Mouse (Mus musculus) ES-Bruce4 (cell line): ENCODE results near the gene Gm3045. TPM values are rescaled to one million over a fixed set of nuclear protein-coding genes. Genes with fewer than 3 reads are reported as not detected.

Experiments
- H3K27ac ChIP-seq: 2 replicates; pipeline ENCODE4 v1.5.1; 2012; ENCODE audit warnings: low read length, inconsistent platforms; ENCODE audit not compliant: insufficient read depth
- H3K27me3 ChIP-seq: 2 replicates; pipeline ENCODE4 v1.6.1; 2012; ENCODE audit warnings: mild to moderate bottlenecking, low read length, inconsistent platforms; ENCODE audit not compliant: control insufficient read depth, poor library complexity, insufficient read depth, severe bottlenecking
- H3K36me3 ChIP-seq: 2 replicates; pipeline ENCODE4 v1.6.1; 2012; ENCODE audit warnings: inconsistent platforms, mild to moderate bottlenecking, low read length, moderate library complexity; ENCODE audit not compliant: control insufficient read depth, poor library complexity, insufficient read depth, severe bottlenecking
- H3K4me1 ChIP-seq: one replicate; pipeline ENCODE4 v1.8.1; 2011; ENCODE audit warnings: low read length; ENCODE audit not compliant: control insufficient read depth, insufficient read depth
- H3K4me3 ChIP-seq: 2 replicates; pipeline ENCODE4 v1.5.1; 2011; ENCODE audit warnings: low read depth, mild to moderate bottlenecking, low read length
- H3K9ac ChIP-seq: 2 replicates; pipeline ENCODE4 v1.6.1; 2012; ENCODE audit warnings: low read depth, mild to moderate bottlenecking, inconsistent platforms; ENCODE audit not compliant: poor library complexity, severe bottlenecking
- H3K9me3 ChIP-seq: replicated peaks from 2 replicates; pipeline ENCODE4 v1.6.1; 2012; ENCODE audit warnings: mild to moderate bottlenecking, low read length, inconsistent platforms; ENCODE audit not compliant: control insufficient read depth, poor library complexity, insufficient read depth, severe bottlenecking
- CTCF ChIP-seq: IDR thresholded peaks from one replicate; pipeline ENCODE4 v1.8.1; 2011; ENCODE audit warnings: low read depth, low read length
- EP300 ChIP-seq: IDR thresholded peaks from 2 replicates; pipeline ENCODE4 v1.6.1; 2011; ENCODE audit warnings: low read depth, low read length; ENCODE audit not compliant: insufficient read depth
- POLR2A ChIP-seq: IDR thresholded peaks from one replicate; pipeline ENCODE4 v1.8.1; 2011; ENCODE audit warnings: low read length; ENCODE audit not compliant: insufficient read depth
- polyA plus RNA-seq: library from polyadenylated mRNA; stranded (reverse); fragments of >200 nt; gene quantifications from 2 replicates; pipeline ENCODE4 v1.2.4, GENCODE M21; 2011; ENCODE audit warnings: low read depth; ENCODE audit not compliant: missing spikeins, insufficient read depth, insufficient read length

The Gm3045 gene
- polyA plus RNA-seq, 1 experiment = not detected

GRCm38 (mm10) chr13:56449239-56450030, 23.0 kb downstream of the Gm3045 start:
- Histone ChIP-seq H3K27me3 (no peaks in the 10 kb centered on the region), H3K4me3 (no peak overlapping the region), H3K36me3 (no peaks in the 10 kb centered on the region), H3K9me3 (no peaks in the 10 kb centered on the region), H3K9ac (no peak overlapping the region), H3K4me1 (no peaks in the 10 kb centered on the region), H3K27ac (no peak overlapping the region)
- TF ChIP-seq CTCF (no peak), EP300 (no peak), POLR2A (no peak)

GRCm38 (mm10) chr13:56450035-56450434, 23.6 kb downstream of the Gm3045 start:
- Histone ChIP-seq H3K9ac (no peak overlapping the region), H3K4me1 (no peaks in the 10 kb centered on the region), H3K9me3 (no peaks in the 10 kb centered on the region), H3K36me3 (no peaks in the 10 kb centered on the region), H3K27me3 (no peaks in the 10 kb centered on the region), H3K27ac (no peak overlapping the region), H3K4me3 (no peak overlapping the region)
- no peak for TF ChIP-seq CTCF
- no peak for TF ChIP-seq POLR2A
- TF ChIP-seq EP300 = no peak

GRCm38 (mm10) chr13:56458001-56458400, 31.6 kb downstream of the Gm3045 start:
- no peaks in the 10 kb centered on the region for H3K9me3 ChIP-seq
- no peak overlapping the region for H3K4me3 ChIP-seq
- TF ChIP-seq EP300 (no peak), CTCF (no peak), POLR2A (no peak)
- H3K27ac ChIP-seq = no peak overlapping the region
- no peaks in the 10 kb centered on the region for H3K27me3 ChIP-seq
- no peaks in the 10 kb centered on the region for H3K36me3 ChIP-seq
- no peaks in the 10 kb centered on the region for H3K4me1 ChIP-seq
- no peak overlapping the region for H3K9ac ChIP-seq

DNA sequence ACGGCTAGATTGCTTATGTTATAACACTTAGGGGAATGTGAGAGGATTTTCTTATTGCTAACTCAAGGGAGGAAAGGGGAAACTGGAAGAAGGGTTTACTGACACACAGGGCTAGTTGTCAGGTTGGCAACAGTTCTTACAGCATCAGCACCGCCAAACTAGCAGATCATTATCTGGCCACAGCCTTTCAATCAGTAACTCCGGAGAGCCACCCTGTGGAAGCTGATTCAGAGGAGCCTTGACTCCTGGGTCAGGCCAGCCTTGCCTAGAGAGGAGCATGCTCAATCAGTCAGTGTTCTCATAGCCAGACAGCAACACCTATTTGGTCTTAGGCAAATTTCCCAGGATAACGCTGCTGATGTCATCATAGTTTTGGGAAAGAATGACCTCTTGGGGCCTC, 35.1 kb downstream of the Gm3045 start:
- Histone ChIP-seq H3K9me3 (no peaks in the 10 kb centered on the region), H3K4me1 (no peaks in the 10 kb centered on the region), H3K36me3 (no peaks in the 10 kb centered on the region), H3K27me3 (no peaks in the 10 kb centered on the region), H3K27ac (no peak overlapping the region), H3K4me3 (no peak overlapping the region), H3K9ac (no peak overlapping the region)
- no peak for TF ChIP-seq EP300
- TF ChIP-seq CTCF = no peak
- no peak for TF ChIP-seq POLR2A

DNA sequence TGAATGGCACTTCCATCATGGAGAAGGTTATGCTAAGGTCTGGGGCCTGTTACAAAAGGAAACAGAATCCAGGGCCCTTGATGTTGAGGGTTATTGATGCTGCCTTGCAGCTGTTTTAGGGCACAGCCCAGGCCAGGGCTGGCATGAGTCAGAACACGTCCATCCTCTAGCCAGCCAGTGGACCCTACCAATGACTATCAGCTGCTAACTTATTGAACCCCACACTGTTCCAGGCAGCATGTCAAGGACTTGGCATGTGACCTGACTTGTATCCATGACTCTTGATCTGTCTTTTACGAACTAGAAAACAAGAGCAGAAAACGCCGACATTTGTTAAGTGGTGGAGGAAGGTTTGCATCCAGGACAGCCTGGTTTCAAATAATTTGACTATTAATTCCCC, 36.4 kb downstream of the Gm3045 start:
- Histone ChIP-seq H3K27me3 (no peaks in the 10 kb centered on the region), H3K9ac (no peak overlapping the region), H3K4me1 (no peaks in the 10 kb centered on the region), H3K4me3 (no peak overlapping the region), H3K27ac (no peak overlapping the region), H3K36me3 (no peaks in the 10 kb centered on the region), H3K9me3 (no peaks in the 10 kb centered on the region)
- no peak for TF ChIP-seq CTCF
- TF ChIP-seq EP300 = no peak
- TF ChIP-seq POLR2A = no peak

GRCm38 (mm10) chr13:56463261-56463660, 36.9 kb downstream of the Gm3045 start:
- Histone ChIP-seq H3K27ac (no peak overlapping the region), H3K9ac (no peak overlapping the region), H3K9me3 (no peaks in the 10 kb centered on the region), H3K4me1 (no peaks in the 10 kb centered on the region), H3K4me3 (no peak overlapping the region), H3K36me3 (no peaks in the 10 kb centered on the region), H3K27me3 (no peaks in the 10 kb centered on the region)
- TF ChIP-seq EP300 (no peak), POLR2A (no peak), CTCF (no peak)
